Mouse (Mus musculus): ENCODE data around the gene Lpar6.

Gene Lpar6

DNA sequence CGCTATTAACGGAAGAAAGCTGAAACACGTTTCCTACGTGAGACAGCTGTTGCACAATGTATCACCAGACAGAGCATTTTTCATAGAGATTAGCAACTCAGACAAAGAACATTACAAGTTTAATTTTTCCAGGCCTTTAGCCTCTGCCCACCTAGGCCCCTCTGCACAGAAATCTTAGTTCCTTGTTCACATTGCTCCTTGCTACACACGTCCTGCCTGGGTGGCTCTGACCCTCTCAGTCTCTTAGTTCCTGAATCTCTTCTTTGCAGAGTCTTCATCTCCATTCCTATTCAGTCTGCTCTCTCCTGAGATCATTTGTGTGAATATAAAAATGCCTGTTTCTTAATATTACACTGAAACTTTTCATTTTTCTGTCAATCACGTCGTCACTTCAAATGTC is 19.7 kb downstream of the Lpar6 start:
- no peak for DNase-seq

GRCm38 (mm10) chr14:73258181-73258580 is 20.5 kb downstream of the Lpar6 start:
- no peak for DNase-seq

- no peak for DNase-seq
These were observed 24.5 kb downstream of the Lpar6 start for GRCm38 (mm10) chr14:73262210-73262609.

DNA sequence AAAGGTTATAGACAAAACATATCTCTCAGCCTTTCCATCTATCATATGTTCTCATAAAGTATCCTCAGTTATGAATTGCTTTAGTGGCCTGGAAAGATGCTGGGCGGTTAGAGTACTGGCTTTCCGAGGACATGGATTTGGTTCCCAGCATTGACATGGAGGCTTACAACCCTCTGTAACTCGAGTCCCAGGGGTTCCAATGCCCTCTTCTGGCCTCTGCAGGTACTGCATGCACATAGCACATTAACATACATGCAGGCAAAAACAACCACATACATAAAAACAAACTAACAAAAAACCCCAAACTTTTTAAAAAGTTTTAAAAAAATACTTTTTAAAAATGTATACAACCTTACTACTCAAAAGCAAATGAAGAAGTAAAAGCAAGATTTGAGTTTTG is 28.5 kb downstream of the Lpar6 start:
- DNase-seq, result peak; percentile 68

DNA sequence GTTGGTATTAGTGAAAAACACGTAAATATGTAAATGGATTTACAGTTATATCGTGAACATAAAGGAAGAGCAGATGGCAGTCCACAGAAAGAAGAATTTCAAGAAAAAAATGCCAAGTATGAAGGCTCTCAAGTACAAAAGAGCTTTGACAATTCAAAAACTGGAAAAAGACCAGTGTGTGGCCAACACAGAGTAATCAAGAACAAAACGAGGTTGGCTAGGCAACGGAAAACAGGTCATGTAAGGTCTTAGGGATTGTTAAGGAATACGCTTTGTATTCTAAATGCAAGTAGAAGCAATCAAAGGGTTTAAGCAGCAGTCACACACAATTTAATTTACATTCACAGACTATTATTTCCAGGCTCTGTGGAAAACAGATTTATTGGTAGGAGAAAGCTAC is 34.1 kb downstream of the Lpar6 start:
- DNase-seq, result no peak

DNA sequence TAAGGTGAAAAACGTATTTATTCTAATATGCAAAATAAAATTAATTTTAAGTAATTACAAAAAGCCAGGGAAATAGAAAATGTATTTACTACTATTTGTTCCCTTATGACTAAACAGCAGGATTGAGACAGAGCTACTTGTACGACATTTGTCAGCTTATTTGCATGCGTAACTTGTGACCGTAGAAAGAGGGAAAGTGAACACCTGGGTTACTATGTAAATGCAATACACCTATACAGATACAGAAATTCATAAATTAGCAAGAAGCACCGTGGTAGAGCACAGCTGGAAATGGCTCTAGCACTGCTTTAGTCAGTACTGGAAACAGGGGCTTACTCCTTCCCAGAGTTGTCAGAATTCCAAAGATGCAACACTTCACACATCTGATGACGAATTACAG is 41.4 kb downstream of the Lpar6 start:
- no peak for DNase-seq

DNA sequence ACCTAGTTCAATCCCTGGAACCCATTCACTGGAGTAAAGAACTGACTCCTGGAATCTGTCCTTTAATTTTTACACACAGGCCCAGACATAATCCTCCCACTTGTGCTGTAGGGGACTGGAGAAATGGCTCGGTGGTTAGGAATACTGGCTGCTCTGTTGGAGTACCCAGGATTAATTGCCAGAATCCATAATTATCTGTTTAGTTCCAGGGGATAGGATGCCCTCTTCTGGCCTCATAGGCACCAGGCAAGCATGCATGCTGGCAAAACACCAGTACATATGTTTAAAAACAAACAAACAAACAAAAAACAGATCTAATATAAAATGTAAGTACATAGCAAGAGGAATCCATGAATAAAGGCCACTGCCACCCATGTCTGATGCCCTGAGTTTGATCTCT is 43.3 kb downstream of the Lpar6 start:
- DNase-seq, result no peak

- DNase-seq, result no peak
These were observed 52.2 kb downstream of the Lpar6 start for GRCm38 (mm10) chr14:73289915-73290314.

DNA sequence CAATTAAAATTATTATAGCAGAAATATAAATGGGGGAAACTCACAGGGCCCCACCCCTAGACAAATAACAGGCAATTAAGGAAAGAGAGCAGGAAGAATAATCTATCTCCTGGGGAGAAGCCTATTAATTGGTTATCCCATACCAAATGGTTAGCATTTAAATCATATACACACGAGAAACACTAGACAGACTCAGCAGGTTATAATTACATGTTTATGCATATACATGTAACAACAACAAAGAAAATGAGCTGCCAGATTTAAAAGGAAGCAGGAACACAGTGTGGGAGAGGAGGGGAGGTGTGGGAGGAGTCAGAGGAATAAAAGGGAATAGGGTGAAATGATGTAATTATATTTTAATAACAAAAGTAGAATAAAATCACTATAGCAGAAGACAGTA is 54.7 kb downstream of the Lpar6 start:
- no peak for DNase-seq

Measured in thymus, postnatal 4 days (tissue).